Mouse (Mus musculus) bone marrow, adult 2 months (tissue): Measurements from ENCODE around the gene Gsg1l2.

Source experiments
- CTCF ChIP-seq: fragments of 200-500 bp; IDR thresholded peaks from 2 replicates; pipeline ENCODE4 v1.5.1; 2011; ENCODE audit warnings: low read length, control low read depth; ENCODE audit not compliant: control insufficient read depth, insufficient read depth
- POLR2A ChIP-seq: fragments of 200-500 bp; IDR thresholded peaks from 2 replicates; pipeline ENCODE4 v1.6.1; 2011; ENCODE audit warnings: low read depth, mild to moderate bottlenecking, control low read depth, low read length, borderline replicate concordance; ENCODE audit not compliant: control insufficient read depth

GRCm38 (mm10) chr11:67829530-67829929 is 55.1 kb downstream of the Gsg1l2 start:
- TF ChIP-seq CTCF: no peak
- no peak for TF ChIP-seq POLR2A
